Mouse (Mus musculus): ENCODE measurements at regions not wholly inside any gene's neighbourhood (a gene's known extent, or its start where the extent isn't known, plus 50 kb on each side); places are given as distances from the start of the nearest gene placed in this dataset.

DNA sequence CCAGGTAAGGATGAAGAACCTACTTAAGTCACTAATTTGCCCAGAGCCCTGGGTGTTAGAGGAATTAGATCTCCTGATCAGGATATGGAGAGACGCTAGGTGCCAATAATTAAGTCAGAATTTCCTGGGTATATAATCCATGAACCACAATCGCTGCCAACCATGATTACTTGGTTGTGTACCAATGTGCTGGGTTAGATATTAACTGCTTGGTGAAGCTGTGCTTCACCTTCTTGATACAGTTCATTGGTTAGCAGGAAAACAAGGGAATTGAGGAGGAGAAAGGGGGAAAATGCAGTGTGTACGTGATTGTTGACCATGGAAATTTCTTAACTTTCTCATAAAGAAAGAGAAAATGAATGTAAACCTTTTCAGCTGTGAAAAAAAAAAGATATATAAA is 961.7 kb upstream of the Slc39a10 start:
- DNase-seq (ENCODE audit: low spot score in 2 of 2): no peak

DNA sequence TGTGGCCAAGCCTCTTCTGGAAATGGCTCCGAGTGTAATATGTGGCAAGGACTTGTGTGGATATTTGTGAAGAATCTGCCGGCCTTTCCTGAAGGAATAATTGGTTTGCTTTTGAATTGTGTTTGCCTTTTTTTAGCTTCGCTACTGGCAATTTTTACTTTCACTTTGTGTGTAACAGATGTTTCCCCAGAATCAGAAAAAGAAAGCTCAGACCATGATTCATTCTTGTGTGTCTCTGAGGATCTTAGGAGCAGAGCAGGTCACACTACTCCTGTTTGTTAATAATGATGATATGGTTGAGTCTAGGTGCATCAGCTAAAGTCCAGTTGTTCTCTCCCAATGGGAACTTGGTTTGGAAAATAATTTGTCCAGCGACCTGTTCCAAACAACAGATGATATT is 961.3 kb upstream of the Slc39a10 start:
- DNase-seq (ENCODE audit: low spot score in 2 of 2): peak; percentile 3 to 13

DNA sequence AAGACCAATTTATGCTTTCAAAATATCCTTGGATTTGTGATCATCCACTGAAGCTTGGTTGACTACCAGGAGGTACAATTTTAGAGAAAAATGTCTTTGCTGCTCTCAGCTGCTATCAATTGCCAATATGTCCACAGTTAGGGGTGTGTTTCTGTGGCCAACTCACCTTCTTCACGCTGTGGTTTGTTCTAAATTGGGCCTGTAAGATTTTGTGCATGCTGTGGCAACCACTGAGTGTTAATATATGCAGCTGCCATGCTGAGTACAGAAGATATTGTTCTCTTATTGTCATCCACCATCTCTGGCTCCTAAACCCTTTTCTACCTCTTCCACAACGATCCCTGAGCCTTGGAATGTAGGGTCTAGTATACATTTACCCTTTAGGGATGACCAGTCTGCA is 948.2 kb upstream of the Slc39a10 start:
- no peak for DNase-seq (ENCODE audit: low spot score in 2 of 2)

DNA sequence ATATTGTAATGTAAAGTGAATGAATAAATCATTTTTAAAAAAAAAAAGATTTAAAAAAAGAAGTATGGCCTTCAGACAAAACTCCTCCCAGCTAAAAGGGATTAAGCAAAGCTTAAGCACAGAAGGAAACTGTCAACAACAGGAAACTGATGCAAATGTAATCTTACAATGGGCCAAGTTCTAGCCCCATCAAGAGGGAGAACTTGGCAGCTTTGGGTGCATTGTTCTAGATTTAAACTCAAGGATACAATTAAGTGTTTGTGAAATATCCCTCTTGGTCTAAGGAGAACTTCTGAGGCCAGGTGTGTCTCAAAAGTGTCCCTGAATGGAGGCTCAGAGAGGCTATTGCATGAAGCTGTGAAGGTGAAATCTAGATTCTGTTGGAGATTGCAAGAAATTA is 941.4 kb upstream of the Slc39a10 start:
- no peak for DNase-seq (ENCODE audit: low spot score in 2 of 2)

DNA sequence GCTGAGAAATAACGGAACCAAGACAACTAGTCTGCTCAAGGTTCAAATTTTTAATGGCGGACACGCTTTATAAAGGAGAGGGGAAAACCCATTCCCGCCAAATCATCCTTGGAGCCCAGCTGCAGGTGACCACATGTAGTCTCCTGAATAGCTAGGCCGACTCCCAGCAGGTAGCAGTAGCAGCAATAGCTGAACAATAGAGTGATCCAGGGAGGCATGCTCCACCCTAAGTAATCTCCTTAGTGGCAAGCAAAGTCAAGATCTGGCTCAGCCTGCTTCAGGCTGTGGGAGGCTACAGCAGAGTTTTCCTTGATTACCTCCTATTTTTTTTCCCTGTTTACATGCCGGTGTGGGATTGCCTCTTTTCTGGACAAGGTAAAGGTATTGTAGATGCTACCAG is 934.6 kb upstream of the Slc39a10 start:
- no peak for DNase-seq (ENCODE audit: low spot score in 2 of 2)

DNA sequence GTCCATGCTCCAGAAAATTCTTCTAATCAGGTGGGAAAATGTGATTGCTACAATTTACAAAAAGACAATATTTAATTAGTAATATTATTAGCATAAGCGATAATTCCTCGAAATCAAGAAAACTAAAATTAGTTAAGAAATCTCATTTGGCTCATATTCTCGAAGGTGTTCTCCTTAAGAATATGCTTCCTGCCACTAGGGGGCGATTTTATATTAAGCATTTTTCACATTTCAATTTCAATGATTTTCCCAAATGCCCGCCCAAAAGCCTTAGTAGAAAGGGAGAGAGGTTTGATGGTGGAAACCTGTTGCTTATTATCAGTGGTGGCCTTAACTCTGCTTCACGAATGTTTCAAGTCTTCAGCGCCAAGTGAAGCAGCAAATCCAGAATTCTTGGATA is 916.9 kb upstream of the Slc39a10 start:
- DNase-seq (ENCODE audit: low spot score in 2 of 2): peak; percentile 2 to 16

DNA sequence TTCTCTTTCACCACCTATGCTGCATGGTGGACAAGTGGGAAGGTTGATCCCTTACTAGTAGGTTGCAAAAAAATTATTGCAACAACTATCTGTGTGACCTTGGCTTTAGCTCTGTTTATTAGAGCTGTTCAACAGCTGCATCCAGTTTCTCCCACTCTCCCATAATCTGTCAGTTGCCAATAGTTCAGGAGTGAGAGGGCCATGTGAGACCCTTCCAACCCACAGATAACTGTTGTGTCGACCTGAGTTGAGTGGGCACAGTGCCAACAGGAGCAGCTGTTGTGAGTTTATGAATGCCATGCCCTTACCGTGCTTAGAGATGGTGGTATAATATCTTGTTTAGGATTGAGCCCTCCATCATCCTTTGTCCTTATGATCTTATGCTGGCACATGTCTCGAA is 902.1 kb upstream of the Slc39a10 start:
- no peak for DNase-seq (ENCODE audit: low spot score in 2 of 2)

Measured in right cerebral cortex, adult 2 months (tissue).